Mouse (Mus musculus): Measurements from ENCODE around the gene Nek6.

- TF ChIP-seq CTCF (conservative IDR thresholded peaks at IDR 0.05; ENCODE audit: low read length) (no peak), NANOG (IDR thresholded peaks at IDR 0.05; ENCODE audit: borderline replicate concordance, low read length) (no peak)
Observed at GRCm38 (mm10) chr2:38630574-38630973, 119.1 kb downstream of the Nek6 start.
